Mouse (Mus musculus) layer of hippocampus, postnatal 14 days (tissue): ENCODE results near the gene 4930442H23Rik. TPM values are rescaled to one million over a fixed set of nuclear protein-coding genes. Genes with fewer than 3 reads are reported as not detected.
"Not testable (repeated sequence)": the region's sequence is repeated elsewhere in the genome, so short reads cannot be mapped to it uniquely, and the experiment has no call there.

Experiments used
- DNase-seq, 2 experiments: peaks; one replicate each; pipeline ENCODE4 v3.0.0; 2021 to 2022; ENCODE audit warnings: low spot score in 2 of 2, mixed read lengths in 1 of 2
- total RNA-seq, 2 experiments: library from RNA; stranded (reverse); gene quantifications; 2 replicates each; pipeline ENCODE4 v1.2.3; 2021

The 4930442H23Rik gene
- total RNA-seq, 2 experiments from 2014 or later = not detected

DNA sequence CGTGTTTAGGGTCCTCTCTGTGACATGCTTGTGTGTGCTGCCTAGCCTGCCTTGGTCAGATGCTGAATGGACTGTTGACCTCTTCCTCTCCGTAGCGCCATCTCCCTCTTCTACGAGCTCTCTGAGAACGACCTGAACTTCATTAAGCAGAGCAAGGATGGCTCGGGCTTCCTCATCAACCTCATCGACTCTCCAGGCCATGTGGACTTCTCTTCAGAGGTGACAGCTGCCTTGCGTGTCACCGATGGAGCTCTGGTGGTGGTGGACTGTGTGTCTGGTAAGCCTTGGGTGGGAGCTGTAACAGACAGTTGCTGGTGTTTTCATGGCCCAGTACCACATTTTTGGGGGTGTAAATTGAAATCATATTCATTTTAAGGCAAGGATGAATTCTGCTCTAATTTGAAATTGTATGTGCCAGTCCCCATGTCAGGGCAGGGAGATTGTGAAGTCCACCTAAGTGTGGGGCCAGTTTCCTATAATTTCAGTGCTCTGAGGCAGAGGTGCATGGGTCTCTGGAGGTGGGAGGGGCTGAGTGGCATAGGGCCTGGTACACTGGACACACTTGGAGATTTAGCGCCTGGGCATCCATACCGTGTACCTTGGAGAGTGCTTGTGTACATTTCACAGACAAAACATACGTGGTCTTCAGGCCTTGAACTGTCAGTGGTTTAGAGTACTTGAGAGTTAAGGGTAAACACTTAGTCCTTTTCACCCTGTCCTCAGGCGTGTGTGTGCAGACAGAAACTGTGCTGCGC lies 5.5 kb downstream of the 4930442H23Rik start:
- no peak for DNase-seq

GRCm38 (mm10) chr10:81177491-81177925 lies 6.1 kb downstream of the 4930442H23Rik start:
- DNase-seq = no peak

DNA sequence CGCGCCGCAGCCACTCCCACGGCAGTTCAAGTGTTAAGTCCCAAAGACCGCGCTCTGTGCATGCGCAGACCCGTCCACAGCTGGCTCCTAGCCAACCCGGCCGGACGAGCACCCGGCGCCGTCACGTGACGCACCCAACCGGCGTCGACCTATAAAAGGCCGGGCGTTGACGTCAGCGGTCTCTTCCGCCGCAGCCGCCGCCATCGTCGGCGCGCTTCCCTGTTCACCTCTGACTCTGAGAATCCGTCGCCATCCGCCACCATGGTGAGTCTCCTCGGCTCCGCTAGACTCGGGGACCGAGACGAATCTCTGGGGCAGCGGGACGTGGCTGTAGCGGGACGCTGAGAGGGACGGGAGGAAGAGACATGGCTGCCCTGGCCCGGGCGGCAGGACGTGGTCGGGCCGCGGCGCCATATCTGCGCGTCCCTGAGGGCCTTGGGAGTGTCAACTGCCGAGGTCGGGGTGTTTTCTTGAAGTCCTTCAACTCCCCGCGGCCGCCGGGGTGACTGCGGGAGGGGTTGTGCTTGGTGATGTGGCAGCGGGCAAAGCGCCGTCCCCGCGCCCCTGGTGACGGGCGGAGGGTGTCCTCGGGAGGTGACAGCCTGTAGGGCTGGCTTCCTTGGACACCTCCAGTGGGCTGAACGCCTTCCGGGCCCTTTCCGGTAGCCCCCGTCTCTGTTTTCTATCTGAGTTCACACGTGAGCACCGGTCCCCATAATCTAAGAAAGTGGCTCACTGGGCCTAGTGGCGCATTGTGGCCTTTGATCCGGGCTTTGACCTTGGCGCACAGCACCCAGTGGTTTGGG lies 7.0 kb downstream of the 4930442H23Rik start, which contains the start of gene Eef2:
Gene Eef2 (plus strand): TSS at position 166 of the 806 bp plus-strand sequence.
- DNase-seq = peak; percentile 99

DNA sequence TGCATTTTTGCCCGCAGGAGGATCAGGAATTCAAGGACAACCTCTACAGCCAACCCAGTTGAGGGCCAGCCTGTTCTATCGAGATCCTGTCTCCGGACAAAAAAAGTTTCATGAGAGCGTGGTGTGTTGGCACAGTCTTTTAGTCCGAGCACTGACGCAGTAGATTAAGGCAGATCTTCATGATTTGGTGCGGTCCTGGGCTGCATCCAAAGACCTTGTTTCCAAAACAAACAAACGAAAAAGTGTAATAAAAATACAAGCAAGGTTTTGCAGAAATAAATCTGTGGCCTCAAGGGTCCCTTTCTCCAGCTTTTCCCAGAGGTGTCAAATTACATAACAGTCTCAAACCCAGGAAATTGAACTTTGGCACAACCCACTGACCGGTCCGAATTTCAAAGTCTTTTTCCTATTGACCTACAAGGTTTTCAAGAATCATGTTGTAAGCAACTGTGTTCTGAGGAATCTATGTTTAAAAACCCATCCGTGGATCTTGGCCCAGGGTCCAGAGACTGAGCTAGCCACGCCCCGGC lies 7.6 kb downstream of the 4930442H23Rik start:
- no peak for DNase-seq

- DNase-seq = not testable (repeated sequence)
Observed at GRCm38 (mm10) chr10:81175345-81175701, 8.3 kb downstream of the 4930442H23Rik start.

DNA sequence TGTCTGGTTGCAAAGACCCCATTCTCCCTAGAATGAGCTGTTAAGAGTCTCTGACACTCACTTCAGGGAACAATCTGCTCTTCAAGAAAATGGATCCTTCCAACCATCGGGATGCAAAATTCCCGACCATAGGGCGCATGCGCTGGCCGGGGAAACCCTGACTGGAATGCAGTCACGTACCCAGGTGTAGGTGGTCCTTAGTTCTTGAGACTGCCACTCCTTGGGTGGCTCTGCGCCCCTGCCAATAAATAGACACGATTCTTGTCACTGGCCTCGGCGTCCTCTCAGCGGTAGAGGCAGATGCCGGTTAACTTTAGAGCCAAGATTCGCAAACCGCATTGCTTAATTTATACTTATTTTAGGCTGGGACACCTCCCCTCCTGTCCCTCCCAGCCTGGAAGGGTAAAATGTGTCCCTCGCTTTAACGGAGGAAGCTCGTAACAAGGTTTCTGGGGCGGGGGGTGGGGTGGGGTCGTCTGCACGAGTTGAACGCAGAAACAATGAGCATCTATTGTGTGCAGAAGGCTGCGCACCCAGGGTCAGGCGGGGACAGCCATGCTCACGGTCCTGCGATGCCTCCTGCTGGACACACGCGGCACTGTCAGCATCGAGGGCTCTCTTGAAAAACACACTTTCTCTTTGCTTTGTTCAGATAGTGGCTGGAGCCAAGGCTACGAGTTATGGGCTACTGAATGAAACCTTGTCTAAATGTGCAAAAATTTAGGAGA lies 8.9 kb downstream of the 4930442H23Rik start:
- peak; percentile 94 for DNase-seq

DNA sequence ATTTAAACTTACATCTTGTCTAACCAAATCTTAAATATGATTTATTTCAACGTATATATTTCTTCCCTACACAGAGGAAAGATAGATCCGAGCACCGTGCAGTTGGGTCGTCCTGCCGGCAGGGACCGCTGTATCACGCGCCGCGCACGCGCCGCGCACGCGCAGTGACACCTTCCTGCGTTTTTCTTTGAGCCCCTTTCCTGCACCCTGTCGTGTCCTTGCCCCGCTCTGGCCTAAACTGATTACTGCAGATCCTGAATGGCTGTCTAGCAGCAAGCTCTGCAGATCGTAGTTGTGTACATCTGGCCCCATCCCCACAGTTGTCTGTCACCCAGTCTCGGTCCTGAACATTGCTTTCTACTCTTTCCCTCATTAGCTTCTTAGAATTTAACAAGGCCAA lies 10.5 kb downstream of the 4930442H23Rik start:
- peak; percentile 81 to 89 for DNase-seq

DNA sequence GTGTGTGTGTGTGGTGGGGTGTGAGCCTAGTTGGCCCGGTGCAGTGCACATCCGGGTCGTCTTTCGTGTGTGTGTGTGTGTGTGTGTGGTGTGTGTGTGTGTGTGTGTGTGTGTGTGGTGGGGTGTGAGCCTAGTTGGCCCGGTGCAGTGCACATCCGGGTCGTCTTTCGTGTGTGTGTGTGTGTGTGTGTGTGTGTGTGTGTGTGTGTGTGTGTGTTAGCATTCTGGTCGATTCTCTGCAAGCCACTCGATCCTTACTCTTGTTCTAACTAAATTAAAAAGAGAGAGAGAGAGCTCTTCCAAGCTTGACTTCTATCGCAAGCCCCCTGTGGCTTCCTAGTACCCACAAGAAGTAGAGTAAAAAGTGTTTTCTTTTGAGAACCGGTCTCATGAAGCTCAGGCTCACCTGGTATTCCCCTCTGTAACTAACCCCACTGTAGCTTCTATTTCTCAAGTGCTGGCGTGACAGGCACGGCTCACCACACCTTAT lies 14.2 kb downstream of the 4930442H23Rik start:
- DNase-seq = not testable (repeated sequence)

GRCm38 (mm10) chr10:81168521-81169244 lies 15.0 kb downstream of the 4930442H23Rik start:
- DNase-seq = peak; percentile 71 to 84

DNA sequence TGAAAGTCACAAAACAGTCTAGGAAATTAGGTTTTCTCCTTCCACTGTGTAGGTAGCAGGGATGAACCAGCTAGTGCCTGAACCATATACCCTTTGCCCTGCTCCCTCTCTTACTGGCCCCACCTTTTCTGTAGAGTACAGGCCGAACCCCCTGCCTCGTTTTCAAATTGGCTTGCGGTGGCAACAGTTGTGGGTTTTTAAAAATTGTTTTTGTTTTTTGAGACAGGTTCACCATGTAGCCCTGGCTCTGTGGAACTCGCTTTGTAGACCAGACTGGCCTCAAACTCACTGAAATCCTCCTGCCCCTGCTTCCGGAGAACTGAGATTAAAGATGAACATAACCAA lies 15.6 kb downstream of the 4930442H23Rik start:
- DNase-seq = no peak

- peak; percentile 100 for DNase-seq
Observed at GRCm38 (mm10) chr10:81167200-81168086, 16.2 kb downstream of the 4930442H23Rik start, which contains the start of gene Pias4. Gene Pias4 (minus strand): TSS chr10:81167923.

- no peak for DNase-seq
Observed at GRCm38 (mm10) chr10:81165118-81165517, 18.5 kb downstream of the 4930442H23Rik start.

DNA sequence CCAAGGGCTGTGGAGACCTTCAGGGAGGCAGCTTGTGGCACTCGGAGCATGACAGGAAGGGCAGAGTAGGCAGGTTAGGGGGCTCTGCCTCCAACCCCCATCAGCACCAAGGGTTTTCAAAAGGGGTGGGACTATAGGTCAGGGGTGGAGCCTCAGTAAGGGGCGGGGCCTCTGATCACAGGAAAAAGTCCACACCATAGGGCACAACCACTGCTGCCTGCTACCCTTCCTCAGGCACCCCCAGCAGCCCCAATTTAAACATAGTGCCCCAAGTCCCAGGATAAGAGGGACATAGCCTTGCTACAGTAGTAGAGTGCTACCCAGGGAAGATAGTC lies 21.4 kb downstream of the 4930442H23Rik start:
- DNase-seq = no peak

DNA sequence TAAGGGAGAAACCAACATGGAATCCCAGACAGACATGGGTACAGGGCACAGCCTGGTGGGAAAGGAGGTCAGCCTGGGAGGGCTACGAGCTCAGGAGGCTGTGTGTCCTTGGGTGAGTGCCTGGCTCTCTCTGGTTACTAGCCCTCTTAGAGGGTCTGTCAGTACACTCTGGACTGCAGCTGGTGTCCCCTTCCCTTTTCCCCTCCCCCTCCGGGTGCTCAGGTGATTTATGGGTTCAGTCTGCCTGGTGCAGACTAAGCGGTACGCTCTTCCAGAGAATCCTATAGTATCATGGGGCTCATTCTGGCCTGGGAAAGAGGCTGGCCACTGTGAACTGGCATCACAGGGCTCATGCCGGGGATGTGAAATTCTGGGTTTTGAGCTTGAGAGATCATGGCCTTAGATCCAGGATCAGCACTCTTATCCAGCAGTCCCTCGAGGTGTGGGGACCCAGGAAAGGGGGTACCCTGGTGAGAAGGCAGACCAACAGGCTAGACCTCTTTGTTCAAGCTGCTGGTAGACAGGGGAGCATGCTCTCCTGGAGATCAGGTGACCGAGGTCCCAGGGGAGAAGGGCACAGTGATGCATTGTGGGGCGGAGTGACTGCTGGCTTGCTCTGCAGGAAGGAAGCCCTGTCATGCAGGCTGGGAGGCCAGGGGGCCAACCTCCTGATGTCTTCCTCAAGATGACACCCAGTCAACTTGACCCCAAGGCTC lies 21.9 kb downstream of the 4930442H23Rik start:
- DNase-seq = no peak

DNA sequence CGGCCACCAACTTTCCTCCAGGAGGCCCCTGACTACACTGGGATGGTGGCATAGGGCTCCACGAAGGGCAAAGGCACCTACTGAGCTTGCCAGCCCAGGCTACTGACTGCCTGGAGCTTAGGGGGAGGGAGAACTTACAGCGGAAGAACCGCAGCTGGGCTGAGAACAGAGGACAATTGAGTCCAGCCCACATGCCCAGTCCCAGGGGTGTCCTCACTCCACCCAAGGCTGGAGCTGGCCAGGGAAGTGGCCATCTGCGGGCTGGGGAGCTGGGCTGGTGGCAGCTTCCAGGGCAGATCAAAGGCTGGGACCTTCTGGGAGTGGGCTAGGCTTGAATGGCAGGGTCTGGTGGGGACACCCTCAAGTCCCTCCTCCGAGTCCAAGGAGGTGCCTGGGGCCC lies 28.9 kb downstream of the 4930442H23Rik start:
- DNase-seq = no peak

GRCm38 (mm10) chr10:81154313-81154712 lies 29.3 kb downstream of the 4930442H23Rik start:
- DNase-seq = no peak

GRCm38 (mm10) chr10:81152609-81153008 lies 31.0 kb downstream of the 4930442H23Rik start:
- DNase-seq = no peak

GRCm38 (mm10) chr10:81151261-81151660 lies 32.4 kb downstream of the 4930442H23Rik start:
- no peak for DNase-seq

- no peak for DNase-seq
Observed at GRCm38 (mm10) chr10:81146296-81146695, 37.4 kb downstream of the 4930442H23Rik start.
